Mouse (Mus musculus) cortical plate, adult 2 months (tissue): ENCODE results near the gene Slc44a2. TPM values are rescaled to one million over a fixed set of nuclear protein-coding genes. Genes with fewer than 3 reads are reported as not detected.

Experiments
- H3K27ac ChIP-seq: fragments of 200-500 bp; 2 replicates; pipeline ENCODE4 v1.5.1; 2012; ENCODE audit warnings: low read length, control low read depth, inconsistent platforms; ENCODE audit not compliant: insufficient read depth
- H3K4me1 ChIP-seq: fragments of 200-500 bp; 2 replicates; pipeline ENCODE4 v1.6.1; 2011; ENCODE audit warnings: low read length; ENCODE audit not compliant: control insufficient read depth, insufficient read depth
- H3K4me3 ChIP-seq: fragments of 200-500 bp; 2 replicates; pipeline ENCODE4 v1.5.1; 2011; ENCODE audit warnings: mild to moderate bottlenecking, low read length, control low read depth; ENCODE audit not compliant: insufficient read depth
- CTCF ChIP-seq: fragments of 200-500 bp; IDR thresholded peaks from 2 replicates; pipeline ENCODE4 v1.5.1; 2011; ENCODE audit warnings: mild to moderate bottlenecking, control low read depth, low read length; ENCODE audit not compliant: insufficient read depth; ENCODE audit errors: extremely low read depth
- POLR2A ChIP-seq: fragments of 200-500 bp; IDR thresholded peaks from 2 replicates; pipeline ENCODE4 v1.6.1; 2011; ENCODE audit warnings: mild to moderate bottlenecking, low read length, control low read depth; ENCODE audit not compliant: insufficient read depth; ENCODE audit errors: extremely low read depth
- polyA plus RNA-seq: library from polyadenylated mRNA; depleted of rRNA; stranded (reverse); fragments of >200 nt; gene quantifications from 2 replicates; pipeline ENCODE4 v1.2.3, GENCODE M21; 2012

The Slc44a2 gene
- polyA plus RNA-seq, 1 experiment, result 54.1 TPM

DNA sequence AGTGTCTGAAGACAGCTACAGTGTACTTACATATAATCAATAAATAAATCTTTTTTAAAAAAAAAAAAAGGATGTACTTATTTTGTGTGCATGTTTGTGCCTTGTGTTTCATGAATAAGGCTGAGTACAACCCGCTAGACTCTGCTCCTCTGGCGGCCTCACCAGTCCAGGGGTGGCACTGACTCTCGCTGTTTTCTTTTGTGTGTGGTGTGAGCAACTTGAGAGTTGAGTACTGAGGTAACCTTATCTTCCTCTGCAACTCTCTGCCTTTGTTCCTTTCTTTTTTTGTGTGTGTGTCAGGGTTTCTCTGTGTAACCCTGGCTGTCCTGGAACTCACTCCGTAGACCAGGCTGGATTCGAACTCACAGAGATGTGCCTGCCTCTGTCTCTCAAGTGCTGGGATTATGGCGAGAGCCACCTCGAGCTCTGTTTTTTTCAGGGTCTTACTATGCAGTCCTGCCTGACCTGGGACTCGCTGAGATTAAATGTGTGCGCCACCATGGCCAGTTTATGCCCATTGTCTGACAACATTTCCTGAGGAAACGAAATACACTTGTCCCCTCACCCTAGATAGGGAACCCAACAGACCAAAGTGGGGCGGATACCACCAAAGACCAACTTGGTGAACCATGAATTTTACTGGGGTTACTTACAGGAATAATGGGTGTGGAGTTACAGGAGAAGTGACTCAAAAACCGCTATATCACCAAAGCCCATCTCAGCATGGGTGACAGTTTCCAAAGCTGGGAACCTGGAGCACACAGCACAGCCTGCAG, 11.1 kb downstream of the Slc44a2 start:
- no peak overlapping the region for H3K27ac ChIP-seq
- no peaks in the 10 kb centered on the region for H3K4me1 ChIP-seq
- H3K4me3 ChIP-seq, result no peak overlapping the region
- no peak for TF ChIP-seq CTCF
- TF ChIP-seq POLR2A, result no peak

DNA sequence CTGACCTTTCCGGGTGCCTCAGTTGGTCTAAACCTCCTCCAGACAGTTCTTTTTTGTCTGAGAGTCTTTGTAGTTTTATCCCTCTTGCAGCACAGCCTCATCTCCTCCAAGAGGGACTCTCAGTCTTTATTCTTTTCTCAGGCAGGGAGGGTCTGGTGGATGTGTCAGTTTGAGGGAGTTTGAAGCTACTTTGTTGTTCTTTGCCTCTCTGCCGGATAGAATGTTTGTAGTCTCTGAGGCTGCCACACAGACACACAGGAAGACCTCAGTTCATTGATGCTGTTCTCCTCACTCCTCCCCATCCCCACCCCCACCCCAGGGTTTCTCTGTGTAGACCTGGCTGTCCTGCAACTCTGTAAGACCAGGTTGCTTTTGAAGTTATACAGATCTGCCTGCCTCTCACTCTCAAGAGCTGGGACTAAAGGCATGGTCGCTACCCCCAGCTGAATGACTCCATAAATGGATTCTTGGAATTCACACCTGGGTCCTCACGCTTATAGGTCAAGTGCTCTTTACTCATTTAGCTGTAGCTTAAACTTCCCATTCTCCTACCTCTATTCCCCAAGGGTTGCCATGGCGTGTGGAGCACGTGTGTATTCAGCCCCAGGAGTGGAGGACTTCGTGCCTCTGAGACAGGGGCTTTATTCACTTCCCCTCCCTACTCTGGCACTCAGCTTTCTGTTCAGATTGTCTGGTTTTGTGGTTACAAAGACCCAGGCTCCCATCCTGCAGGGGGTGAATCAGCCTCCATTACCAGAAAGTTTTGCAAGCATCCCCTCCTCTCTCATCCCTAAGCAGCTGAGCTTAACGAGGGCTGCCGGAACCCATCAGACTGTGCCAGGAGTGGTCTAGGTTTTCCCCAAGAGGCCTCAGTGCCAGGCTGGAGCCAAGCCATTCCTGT, 11.9 kb downstream of the Slc44a2 start:
- TF ChIP-seq CTCF, result no peak
- no peak for TF ChIP-seq POLR2A
- Histone ChIP-seq H3K4me3 (no peak overlapping the region), H3K4me1 (no peaks in the 10 kb centered on the region), H3K27ac (no peak overlapping the region)

DNA sequence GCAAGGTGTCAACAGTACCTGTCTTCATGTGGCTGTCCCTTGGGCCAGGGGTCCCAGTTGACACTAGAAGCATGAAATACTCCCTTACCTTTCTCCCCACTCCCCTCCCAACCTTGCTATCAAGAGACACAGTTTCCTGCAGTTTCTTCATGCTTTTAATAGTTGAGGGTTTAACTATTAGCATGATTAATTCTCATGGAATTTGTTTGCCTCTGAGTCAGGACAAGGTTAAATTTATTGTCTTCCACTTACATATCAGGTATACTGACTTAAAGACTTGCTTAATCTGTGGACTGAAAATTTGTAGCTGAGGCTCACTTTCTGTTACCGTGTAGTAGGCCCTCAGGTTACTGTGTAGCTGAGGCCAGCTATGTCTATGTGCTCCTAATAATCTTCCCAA, 13.0 kb downstream of the Slc44a2 start:
- no peak overlapping the region for H3K27ac ChIP-seq
- TF ChIP-seq CTCF, result no peak
- TF ChIP-seq POLR2A, result no peak
- H3K4me3 ChIP-seq, result no peak overlapping the region
- no peaks in the 10 kb centered on the region for H3K4me1 ChIP-seq

DNA sequence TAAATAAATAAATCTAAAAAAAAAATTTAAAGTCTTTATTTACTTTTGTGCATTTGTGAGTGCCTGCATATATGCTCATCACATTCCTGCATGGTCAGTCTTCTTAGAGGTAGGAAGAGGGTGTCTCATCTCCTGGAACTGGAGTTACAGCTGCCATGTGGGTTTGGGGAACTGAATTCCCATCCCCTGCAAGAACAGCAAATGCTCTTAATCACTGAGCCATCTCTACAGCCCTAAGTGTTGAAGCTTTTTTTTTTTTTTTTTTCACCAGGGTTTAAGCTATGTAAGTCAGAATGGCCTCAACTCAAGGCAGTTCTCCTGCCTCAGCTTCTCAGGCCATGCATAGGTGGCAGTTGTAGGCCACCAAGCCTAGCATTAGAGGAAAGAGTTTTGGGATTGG, 14.2 kb downstream of the Slc44a2 start:
- no peak overlapping the region for H3K4me3 ChIP-seq

DNA sequence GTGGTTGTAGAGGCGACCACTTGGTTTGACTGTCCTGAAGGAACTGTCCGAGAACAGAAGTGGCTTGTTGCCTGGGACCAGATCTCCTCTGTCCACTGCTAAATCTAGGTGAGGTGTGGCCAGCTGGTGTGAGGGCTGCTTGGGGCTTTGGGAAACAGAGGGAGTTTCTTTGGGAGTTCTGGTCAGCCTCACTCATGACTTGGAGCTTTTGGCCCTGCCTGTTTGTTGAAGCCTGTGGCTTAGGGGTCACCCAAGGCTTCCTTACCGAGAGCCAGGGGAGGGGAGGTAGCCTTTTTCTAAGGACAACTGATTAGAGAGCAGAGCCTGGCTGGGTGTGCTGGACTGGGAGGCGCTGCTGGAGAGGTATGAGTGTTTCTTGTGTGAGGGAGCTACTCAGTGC, 14.9 kb downstream of the Slc44a2 start:
- no peak overlapping the region for H3K27ac ChIP-seq
- H3K4me3 ChIP-seq, result no peak overlapping the region
- TF ChIP-seq POLR2A, result no peak
- TF ChIP-seq CTCF, result no peak
- no peaks in the 10 kb centered on the region for H3K4me1 ChIP-seq

More for the DNA sequence above, 14.2 kb downstream of the Slc44a2 start:
- no peak for TF ChIP-seq CTCF
- Histone ChIP-seq H3K4me1 (no peaks in the 10 kb centered on the region), H3K27ac (no peak overlapping the region)

- H3K4me3 ChIP-seq, result no peak overlapping the region
- no peaks in the 10 kb centered on the region for H3K4me1 ChIP-seq
- no peak for TF ChIP-seq POLR2A
- TF ChIP-seq CTCF, result no peak
- no peak overlapping the region for H3K27ac ChIP-seq
These were observed 16.0 kb downstream of the Slc44a2 start for GRCm38 (mm10) chr9:21336491-21336890.

DNA sequence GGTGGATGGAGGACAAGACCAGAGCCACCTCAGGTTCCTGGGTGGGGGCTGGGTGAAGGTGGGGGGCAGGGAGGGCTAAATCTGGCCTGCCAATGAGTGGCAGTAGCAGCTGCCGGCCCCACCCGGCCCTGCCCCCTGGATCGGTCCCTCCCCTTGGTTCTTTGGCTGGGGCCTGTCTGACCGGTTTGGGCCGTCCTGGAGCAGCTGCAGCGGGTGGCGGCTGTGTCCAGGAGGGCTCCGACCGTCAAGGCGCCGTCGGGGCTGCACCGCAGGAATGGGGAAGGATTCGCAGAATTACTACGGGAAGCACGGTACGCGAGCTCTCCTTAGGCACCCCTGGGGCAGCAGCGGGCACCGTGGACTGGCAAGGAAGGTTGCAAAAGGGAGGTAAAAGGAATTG, 17.2 kb downstream of the Slc44a2 start:
- no peak for TF ChIP-seq POLR2A
- no peak overlapping the region for H3K27ac ChIP-seq
- no peak overlapping the region for H3K4me3 ChIP-seq
- H3K4me1 ChIP-seq, result no peaks in the 10 kb centered on the region

- TF ChIP-seq POLR2A (no peak), CTCF (no peak)
- H3K27ac ChIP-seq, result no peak overlapping the region
- no peaks in the 10 kb centered on the region for H3K4me1 ChIP-seq
- no peak overlapping the region for H3K4me3 ChIP-seq
These were observed 19.9 kb downstream of the Slc44a2 start for GRCm38 (mm10) chr9:21340411-21340810.

- Histone ChIP-seq H3K4me1 (no peaks in the 10 kb centered on the region), H3K27ac (no peak overlapping the region), H3K4me3 (no peak overlapping the region)
- TF ChIP-seq CTCF (no peak), POLR2A (no peak)
These were observed 26.3 kb downstream of the Slc44a2 start for GRCm38 (mm10) chr9:21346627-21347365.

DNA sequence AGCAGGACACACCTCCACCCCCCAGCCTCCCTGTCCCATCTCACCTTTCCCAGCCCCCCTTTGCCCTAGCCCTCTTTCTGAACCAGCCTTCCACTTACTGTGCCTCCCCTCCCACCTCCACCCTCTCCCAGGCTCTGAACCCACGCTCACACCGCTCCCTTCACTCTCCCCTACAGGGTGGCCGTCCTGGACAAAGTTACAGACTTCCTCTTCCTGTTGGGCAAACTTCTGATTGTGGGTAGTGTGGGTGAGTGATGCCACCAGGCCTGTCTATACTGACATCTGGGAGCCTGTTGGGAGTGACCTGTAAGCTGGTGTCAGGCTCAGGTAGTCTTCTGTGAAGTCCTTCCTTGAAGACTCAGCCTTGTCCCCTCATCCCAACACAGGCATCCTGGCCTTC, 27.7 kb downstream of the Slc44a2 start:
- no peak for TF ChIP-seq CTCF
- no peak overlapping the region for H3K4me3 ChIP-seq
- H3K27ac ChIP-seq, result no peak overlapping the region
- H3K4me1 ChIP-seq, result no peaks in the 10 kb centered on the region
